Mouse (Mus musculus): Measurements from ENCODE around the gene Olfr969.
"Not testable (repeated sequence)": the region's sequence is repeated elsewhere in the genome, so short reads cannot be mapped to it uniquely, and the experiment has no call there.

Gene Olfr969

GRCm38 (mm10) chr9:39790558-39790957, at the start of gene Olfr969:
TSS of gene Olfr969 (plus strand) at chr9:39790945.
- in situ Hi-C loops (cut with MboI, MseI), result loop anchor here (10.0 kb wide), 1 partner anchor 1766 kb away; the partner anchor contains the start of gene Olfr883

DNA sequence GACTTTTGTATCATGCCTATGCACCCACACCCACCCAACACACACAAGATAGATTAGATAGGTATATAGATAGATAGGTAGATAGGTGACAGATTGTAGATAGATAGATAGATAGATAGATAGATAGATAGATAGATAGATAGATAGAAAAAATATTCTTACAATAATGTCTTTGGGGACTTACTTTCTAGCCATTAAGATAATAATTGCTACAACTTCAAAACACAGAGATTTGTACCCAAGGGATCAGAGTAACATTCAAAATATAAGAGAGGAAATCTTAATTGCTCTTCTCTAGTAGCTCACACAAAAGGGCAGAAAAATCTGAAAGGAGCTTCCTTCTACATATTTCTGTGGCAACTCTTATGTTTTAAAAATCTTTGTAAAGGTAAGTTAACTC, 44.8 kb upstream of the Olfr969 start, which contains the start of gene Olfr967:
TSS of gene Olfr967 (plus strand) at position 301 of the 400 bp plus-strand sequence.
- in situ Hi-C loops (cut with MboI, MseI), result loop anchor here (25.0 kb wide), 1 partner anchor 791 kb away; the partner anchor contains the start of gene Gramd1b

- in situ Hi-C loops (cut with MboI, MseI), result loop anchor here (25.0 kb wide), 1 partner anchor 791 kb away; the partner anchor contains the start of gene Gramd1b
Measured at GRCm38 (mm10) chr9:39746428-39746827, 44.3 kb upstream of the Olfr969 start.

DNA sequence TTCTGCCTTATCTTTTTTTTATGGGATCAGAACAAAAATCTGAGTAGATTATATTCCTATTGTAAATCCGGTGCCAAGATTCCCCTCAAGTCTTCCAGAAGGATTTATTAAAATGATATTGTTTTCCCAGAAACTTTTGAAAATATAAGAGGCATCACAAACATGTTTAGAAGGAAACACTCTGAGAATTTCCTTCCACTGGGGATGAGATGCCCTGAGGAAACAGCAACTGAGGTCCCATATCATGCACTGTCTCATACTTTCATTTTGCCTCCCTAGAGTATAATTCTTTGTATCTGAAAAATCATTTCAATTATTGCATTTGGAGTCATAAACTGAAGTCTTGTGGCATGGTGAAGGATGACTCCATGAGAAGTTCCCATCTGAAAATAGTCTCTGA, 7.6 kb upstream of the Olfr969 start, which contains the start of gene Olfr968:
TSS of gene Olfr968 (minus strand) at position 101 of the 400 bp plus-strand sequence.
- in situ Hi-C loops (cut with MboI, MseI), result no loop called here

DNA sequence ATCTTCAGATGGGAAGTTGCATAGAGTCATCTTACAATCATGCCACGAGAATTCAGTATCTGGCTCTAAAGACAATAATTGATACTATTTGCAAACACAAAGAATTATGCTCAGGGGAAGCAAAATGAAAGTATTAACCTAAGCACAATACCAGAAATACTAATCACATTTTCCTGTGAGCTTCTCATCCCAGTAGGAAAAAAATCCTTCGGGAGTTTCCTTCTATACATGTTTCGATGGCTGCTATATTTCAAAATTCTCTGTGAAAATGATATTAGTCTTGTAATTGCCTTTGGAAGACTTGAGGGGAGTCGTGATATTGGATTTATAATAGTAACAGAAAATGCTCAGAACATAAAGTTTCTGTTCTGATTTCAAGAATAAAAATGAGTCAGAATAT, 17.8 kb downstream of the Olfr969 start, which contains the start of gene Olfr970:
TSS of gene Olfr970 (plus strand) at position 301 of the 400 bp plus-strand sequence.
- in situ Hi-C loops (cut with MboI, MseI), result no loop called here

DNA sequence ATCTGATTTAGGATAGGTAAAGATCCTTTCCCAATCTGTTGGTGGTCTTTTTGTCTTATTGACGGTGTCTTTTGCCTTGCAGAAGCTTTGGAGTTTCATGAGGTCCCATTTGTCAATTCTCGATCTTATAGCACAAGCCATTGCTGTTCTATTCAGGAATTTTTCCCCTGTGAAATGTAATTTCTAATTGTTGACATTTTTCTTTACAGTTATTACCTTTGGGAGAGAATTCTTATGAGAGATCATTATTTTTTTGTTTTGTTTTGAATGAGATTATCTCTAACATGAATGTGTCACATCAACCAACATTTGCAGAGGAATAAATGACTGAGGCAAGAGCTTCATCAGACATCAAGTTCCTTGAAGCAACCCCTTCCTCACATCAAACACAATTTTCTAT, 45.8 kb downstream of the Olfr969 start, which contains the start of gene Olfr971:
TSS of gene Olfr971 (plus strand) at position 301 of the 400 bp plus-strand sequence.
- in situ Hi-C loops (cut with MboI, MseI), result not testable (repeated sequence)

Measured in T-helper 2 cell (primary cell).